Mouse (Mus musculus) liver, postnatal 0 days (tissue): Measurements from ENCODE around the gene Fuz. TPM values are rescaled to one million over a fixed set of nuclear protein-coding genes. Genes with fewer than 3 reads are reported as not detected.
A peak's percentile ranks its signal among the peaks of the same experiment; 100 is the strongest.

Experiments used
- ATAC-seq: fragments of 200-750 bp; cut with Nextera tagmentation; 2 replicates; pipeline ENCODE4 v1.8.0; 2017; ENCODE audit warnings: mild to moderate bottlenecking, moderate library complexity
- DNase-seq: peaks from one replicate; pipeline ENCODE4 v3.0.0-alpha.2; 2016
- H3K27ac ChIP-seq: fragments of 300-500 bp; sonication (generic); 2 replicates; pipeline ENCODE4 v1.5.1; 2014; ENCODE audit warnings: antibody characterized with exemption, moderate library complexity, mild to moderate bottlenecking, low read depth
- H3K27me3 ChIP-seq: fragments of 300-500 bp; sonication (generic); 2 replicates; pipeline ENCODE4 v1.6.1; 2014; ENCODE audit warnings: low read length, control low read depth, mixed read lengths; ENCODE audit not compliant: insufficient read depth
- H3K36me3 ChIP-seq: fragments of 300-500 bp; sonication (generic); replicated peaks from 2 replicates; pipeline ENCODE4 v1.6.1; 2014; ENCODE audit warnings: mild to moderate bottlenecking, control low read depth, low read length, moderate library complexity, mixed read lengths; ENCODE audit not compliant: insufficient read depth
- H3K4me1 ChIP-seq: fragments of 300-500 bp; sonication (generic); 2 replicates; pipeline ENCODE4 v1.6.1; 2014; ENCODE audit warnings: antibody characterized with exemption, mild to moderate bottlenecking, control low read depth; ENCODE audit not compliant: insufficient read depth
- H3K4me2 ChIP-seq: fragments of 300-500 bp; sonication (generic); 2 replicates; pipeline ENCODE4 v1.6.1; 2014; ENCODE audit warnings: low read depth, mild to moderate bottlenecking, low read length, moderate library complexity, mixed read lengths
- H3K4me3 ChIP-seq: fragments of 300-500 bp; sonication (generic); 2 replicates; pipeline ENCODE4 v1.5.1; 2014; ENCODE audit warnings: low read depth, low read length
- H3K9ac ChIP-seq: fragments of 300-500 bp; sonication (generic); replicated peaks from 2 replicates; pipeline ENCODE4 v1.6.1; 2014; ENCODE audit warnings: mild to moderate bottlenecking, moderate library complexity
- H3K9me3 ChIP-seq: fragments of 300-500 bp; sonication (generic); 2 replicates; pipeline ENCODE4 v1.6.1; 2016; ENCODE audit warnings: mild to moderate bottlenecking, control low read depth, low read length, mixed read lengths
- CTCF ChIP-seq: sonication (generic); IDR thresholded peaks from 2 replicates; pipeline ENCODE4 v1.5.1; 2016; ENCODE audit warnings: antibody characterized with exemption, low read depth
- EP300 ChIP-seq: IDR thresholded peaks from 2 replicates; pipeline ENCODE4 v1.6.1; 2016; ENCODE audit warnings: antibody characterized with exemption, low read depth, mild to moderate bottlenecking
- WGBS: fragments of 180-500 bp; shearing (Covaris S2); extraction: QIAGEN DNeasy Blood & Tissue Kit; methylation state at CpG from one replicate; pipeline ENCODE4 v1.1.7; 2014; ENCODE audit not compliant: insufficient replicate concordance; 5-methylcytosine and 5-hydroxymethylcytosine counted together
- microRNA counts: library from miRNA; unstranded; fragments of <30 nt; microRNA quantifications from one replicate; lab custom pipeline; 2015
- microRNA-seq: library from miRNA; unstranded; fragments of <30 nt; microRNA quantifications from one replicate; pipeline ENCODE4, GENCODE M21; 2016
- polyA plus RNA-seq: library from polyadenylated mRNA; unstranded; fragments of >200 nt; fragmentation: Nextera tagmentation; extraction: Ambion mirVana; gene quantifications from 2 replicates; pipeline ENCODE4 v1.2.1, GENCODE M21; 2015

Gene Fuz
- polyA plus RNA-seq, 1 experiment from 2014 or later, result 4.4 TPM

DNA sequence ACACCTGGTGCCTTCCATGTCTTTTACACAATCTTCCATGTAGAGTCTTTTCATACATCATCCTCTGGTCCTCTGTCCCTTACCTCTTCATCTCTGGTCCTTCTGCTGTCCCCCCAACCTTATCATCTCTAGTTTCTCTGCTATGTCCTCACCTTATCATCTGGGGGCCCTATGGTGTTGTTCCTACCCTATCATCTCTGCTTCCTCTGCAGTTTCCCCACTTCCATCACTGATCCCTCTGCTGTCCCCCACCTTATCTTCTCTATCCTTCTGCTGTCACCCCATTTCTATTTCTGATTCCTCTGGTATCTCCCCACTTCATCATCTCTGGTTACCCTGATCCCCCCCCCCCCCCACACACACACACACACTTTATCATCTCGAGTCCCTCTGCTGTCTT is 32.7 kb downstream of the Fuz start:
- H3K9me3 ChIP-seq, result no peaks in the 10 kb centered on the region
- no peak for ATAC-seq
- no peaks in the 10 kb centered on the region for H3K27me3 ChIP-seq
- no peak for DNase-seq
- peak overlapping the region; percentile 90; the same call in 1 of the 2 replicates for H3K27ac ChIP-seq
- WGBS, result 0% methylated on average over 1 of the region's 1 CpGs
- peak overlapping the region; percentile 86 for H3K4me2 ChIP-seq
- peak overlapping the region; percentile 93 for H3K9ac ChIP-seq
- H3K36me3 ChIP-seq, result peaks cover 18% of the 10 kb centered on the region
- peaks cover 19% of the 10 kb centered on the region for H3K4me1 ChIP-seq
- peak overlapping the region; percentile 99 for H3K4me3 ChIP-seq
- TF ChIP-seq CTCF (no peak), EP300 (peak; percentile 78)

DNA sequence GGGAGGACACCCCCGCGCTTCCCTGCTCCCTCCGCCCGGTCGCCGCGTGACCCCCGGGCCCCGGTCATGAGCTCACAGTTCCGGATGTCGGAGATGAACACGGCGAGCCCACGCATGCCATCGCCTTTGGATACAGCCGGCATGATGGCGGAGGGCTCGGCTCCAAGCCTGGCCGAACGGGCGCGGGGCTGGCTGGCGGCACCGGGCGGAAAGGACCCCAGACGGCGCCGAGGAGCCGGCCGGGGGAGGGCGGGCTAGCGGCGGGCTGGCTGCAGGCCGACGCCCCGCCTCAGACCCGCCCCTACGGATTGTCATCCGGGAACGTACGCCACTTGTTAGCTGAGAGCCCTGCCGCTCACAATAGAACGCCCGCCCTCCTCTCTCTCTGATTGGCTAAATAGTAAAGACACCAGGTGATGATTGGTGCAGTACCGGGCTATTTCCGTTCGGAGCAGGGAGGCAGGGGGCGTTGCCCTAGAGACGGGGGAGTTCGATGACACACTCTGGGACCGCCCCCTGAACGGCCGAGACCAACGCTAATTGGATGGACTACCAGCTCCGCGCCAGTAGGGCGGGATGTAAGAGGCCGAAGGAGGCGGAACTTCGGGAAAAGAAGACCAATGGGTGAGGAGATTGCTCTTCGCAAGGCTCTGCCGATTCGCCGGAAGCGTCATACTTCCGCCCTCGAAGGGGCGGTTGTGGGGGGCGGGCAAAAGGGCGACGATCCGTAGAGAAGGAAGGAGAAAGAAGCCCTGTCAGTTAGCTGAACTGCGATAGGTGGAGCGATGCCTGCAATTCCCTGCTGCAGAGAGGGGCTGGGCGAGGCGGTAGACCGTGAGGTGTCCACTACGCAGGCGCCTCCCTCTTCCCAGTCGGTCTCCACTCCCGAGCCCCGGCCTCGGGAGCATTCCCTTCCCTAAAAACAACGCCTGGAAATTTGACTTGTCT is 33.6 kb downstream of the Fuz start, which contains the start of gene Ap2a1:
TSS of gene Ap2a1 (minus strand) at position 293 of the 948 bp plus-strand sequence.
- H3K27ac ChIP-seq, result peak within 1 kb of the TSS; percentile 90
- H3K4me1 ChIP-seq, result peaks cover 19% of the 10 kb centered on the region
- H3K9me3 ChIP-seq, result no peaks in the 10 kb centered on the region
- 1% methylated on average over 81 of the region's 84 CpGs for WGBS
- DNase-seq (peak; percentile 100), ATAC-seq (peak; percentile 97)
- H3K36me3 ChIP-seq, result peaks cover 13% of the 10 kb centered on the region
- peak within 1 kb of the TSS; percentile 93 for H3K9ac ChIP-seq
- TF ChIP-seq EP300, result peak; percentile 62
- TF ChIP-seq CTCF, result no peak; the same call in 1 of the 2 replicates
- H3K27me3 ChIP-seq, result no peaks in the 10 kb centered on the region
- peak within 1 kb of the TSS; percentile 99 for H3K4me3 ChIP-seq
- H3K4me2 ChIP-seq, result peak within 1 kb of the TSS; percentile 86

DNA sequence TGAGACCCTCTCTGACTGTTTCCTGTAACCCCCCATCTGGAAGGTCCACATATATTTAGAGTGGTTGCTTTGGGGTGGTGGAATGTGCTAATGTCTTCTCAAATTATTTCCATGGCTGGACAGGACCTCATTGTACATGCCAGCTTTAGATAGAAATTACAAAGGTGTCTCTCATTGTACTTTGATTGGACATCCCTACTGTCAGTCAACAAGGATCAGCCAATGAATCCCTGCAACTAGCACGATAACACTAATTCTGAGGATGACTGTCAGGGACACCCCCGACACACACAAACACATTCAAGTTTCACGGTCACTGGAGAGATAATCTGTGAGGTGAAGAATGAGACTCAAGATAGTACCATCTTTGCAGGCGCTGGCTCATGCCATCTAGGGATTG is 42.8 kb downstream of the Fuz start:
- H3K4me2 ChIP-seq, result no peak overlapping the region
- no peaks in the 10 kb centered on the region for H3K27me3 ChIP-seq
- no peaks in the 10 kb centered on the region for H3K36me3 ChIP-seq
- no peak for DNase-seq
- TF ChIP-seq EP300 (no peak), CTCF (no peak)
- ATAC-seq, result no peak
- H3K27ac ChIP-seq, result no peak overlapping the region
- WGBS, result 81% methylated on average over 4 of the region's 4 CpGs
- no peak overlapping the region for H3K4me3 ChIP-seq
- no peak overlapping the region for H3K9ac ChIP-seq
- H3K4me1 ChIP-seq, result no peaks in the 10 kb centered on the region
- 0 out of 2 replicates have a peak, but pooled peaks cover 5% of the 10 kb centered on the region for H3K9me3 ChIP-seq

DNA sequence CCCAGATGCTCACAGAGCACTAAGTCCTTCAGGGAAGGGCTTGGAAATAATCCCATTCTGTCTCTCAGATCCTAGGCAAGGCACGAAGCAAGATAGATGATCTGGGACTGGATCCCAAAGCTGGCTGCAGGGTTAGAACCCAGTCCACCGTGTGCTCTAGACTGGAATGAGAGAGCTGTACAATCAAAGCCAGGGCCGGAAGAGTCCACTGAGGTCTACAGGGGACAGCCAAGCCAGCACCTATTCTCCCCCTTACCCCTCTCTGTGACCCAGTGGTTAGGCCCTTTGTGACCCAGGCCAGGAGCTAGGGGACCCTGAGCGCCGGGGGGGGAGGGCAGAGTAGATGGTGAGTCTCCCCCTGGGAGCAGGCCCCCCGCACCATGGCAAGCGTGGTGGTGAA is 47.0 kb downstream of the Fuz start, which contains the start of gene Tsks:
TSS of gene Tsks (plus strand) at position 301 of the 400 bp plus-strand sequence.
- Histone ChIP-seq H3K9me3 (no peaks in the 10 kb centered on the region), H3K36me3 (no peaks in the 10 kb centered on the region), H3K4me3 (no peak within 1 kb of the TSS), H3K4me2 (no peak within 1 kb of the TSS), H3K27me3 (no peaks in the 10 kb centered on the region), H3K9ac (no peak within 1 kb of the TSS; the same call in 1 of the 2 replicates), H3K27ac (no peak within 1 kb of the TSS), H3K4me1 (no peaks in the 10 kb centered on the region)
- WGBS, result 77% methylated on average over 7 of the region's 7 CpGs
- no peak for DNase-seq
- TF ChIP-seq CTCF (no peak), EP300 (no peak)
- no peak for ATAC-seq

DNA sequence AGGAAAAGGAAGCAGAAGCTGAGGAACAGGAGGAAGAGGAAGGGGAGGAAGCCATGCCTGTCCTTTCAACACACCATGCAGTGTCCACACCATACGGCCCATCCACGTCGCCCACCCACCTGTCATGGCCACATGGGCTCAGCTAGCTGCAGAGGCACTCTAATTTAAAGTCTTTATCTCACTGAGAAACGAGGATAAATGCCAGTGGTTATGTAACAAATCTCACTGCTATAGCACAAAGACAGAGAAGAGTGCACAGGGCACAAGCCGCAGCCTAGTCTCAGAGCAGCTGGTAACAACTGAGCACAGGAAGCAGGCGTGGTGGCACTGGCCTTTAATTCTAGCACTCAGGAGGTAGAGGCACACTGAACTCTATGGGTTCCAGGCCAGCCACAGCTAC is 54.0 kb downstream of the Fuz start:
- TF ChIP-seq CTCF (no peak), EP300 (no peak)
- H3K4me2 ChIP-seq, result no peak overlapping the region
- no peaks in the 10 kb centered on the region for H3K9me3 ChIP-seq
- peaks cover 16% of the 10 kb centered on the region for H3K4me1 ChIP-seq
- no peak overlapping the region for H3K9ac ChIP-seq
- H3K27me3 ChIP-seq, result peaks cover 21% of the 10 kb centered on the region
- H3K36me3 ChIP-seq, result no peaks in the 10 kb centered on the region
- no peak for ATAC-seq
- no peak for DNase-seq
- H3K27ac ChIP-seq, result no peak overlapping the region
- H3K4me3 ChIP-seq, result no peak overlapping the region
- 46% methylated on average over 6 of the region's 6 CpGs for whole genome bisulfite sequencing

DNA sequence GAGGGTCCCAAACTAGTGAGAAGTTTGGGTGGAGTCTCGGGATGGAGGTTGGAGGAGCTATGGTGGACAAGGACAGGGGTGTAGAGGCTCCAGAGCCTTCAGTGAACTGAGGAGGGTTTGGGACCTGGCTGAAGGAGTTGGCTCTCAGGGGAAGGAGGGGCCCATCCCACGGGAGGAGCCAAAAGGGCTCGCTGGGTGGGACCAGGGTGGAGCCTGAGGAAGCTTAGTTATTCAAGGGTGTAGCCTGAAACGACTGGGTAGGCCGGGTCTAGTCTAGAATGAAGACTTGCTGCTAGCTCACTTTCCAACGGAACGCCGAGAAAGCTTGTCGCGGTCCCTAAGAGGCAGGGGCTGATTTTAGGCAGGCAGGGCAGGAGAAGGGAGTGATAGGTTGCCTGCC is 56.1 kb downstream of the Fuz start:
- peak; percentile 55 for ATAC-seq
- Histone ChIP-seq H3K4me3 (peak overlapping the region; percentile 60), H3K9me3 (no peaks in the 10 kb centered on the region), H3K4me1 (peaks cover 16% of the 10 kb centered on the region), H3K27me3 (peaks cover 21% of the 10 kb centered on the region), H3K27ac (no peak overlapping the region), H3K36me3 (no peaks in the 10 kb centered on the region), H3K4me2 (peak overlapping the region; percentile 97), H3K9ac (no peak overlapping the region)
- TF ChIP-seq CTCF (no peak), EP300 (no peak)
- 2% methylated on average over 10 of the region's 10 CpGs for WGBS
- peak; percentile 71 for DNase-seq

MicroRNA genes within 50 kb of the gene (microRNA counts, 519-probe panel; counts per million panel counts)
- microRNA mmu-miR-707 (lab: Ali Mortazavi, UCI), result not detected

Small RNA genes lying within 50 kb of the gene (microRNA-seq; reads per million reads assigned to microRNA genes)
- gene Mir707, result not detected

Other genes with a start within 250 kb of the Fuz start
- 1.5 and 2.1 TPM in 2 replicates for gene Myh14, start 225.2 kb upstream of the Fuz start, polyA plus RNA-seq
- gene Izumo2, start 187.3 kb upstream of the Fuz start, polyA plus RNA-seq, result not detected in 2 replicates
- 19.1 and 19.3 TPM in 2 replicates for gene Vrk3, start 147.7 kb upstream of the Fuz start, polyA plus RNA-seq
- gene Zfp473, start 145.0 kb upstream of the Fuz start, polyA plus RNA-seq, result 0.14 and 0.24 TPM in 2 replicates
- 19.6 and 21.4 TPM in 2 replicates for gene Nup62, start 80.0 kb upstream of the Fuz start, polyA plus RNA-seq
- 0.83 and 1.0 TPM in 2 replicates for gene Il4i1, start 79.7 kb upstream of the Fuz start, polyA plus RNA-seq
- gene Atf5, start 79.4 kb upstream of the Fuz start, polyA plus RNA-seq, result 66.6 and 72.5 TPM in 2 replicates
- gene Akt1s1, start 47.1 kb upstream of the Fuz start, polyA plus RNA-seq, result 36.9 and 38.6 TPM in 2 replicates
- 28.2 and 30.5 TPM in 2 replicates for gene Tbc1d17, start 47.0 kb upstream of the Fuz start, polyA plus RNA-seq
- 25.6 and 27.9 TPM in 2 replicates for gene Pnkp, start 38.9 kb upstream of the Fuz start, polyA plus RNA-seq
- 43.5 and 49.8 TPM in 2 replicates for gene Ptov1, start 26.3 kb upstream of the Fuz start, polyA plus RNA-seq
- 35.6 and 37.7 TPM in 2 replicates for gene Med25, start 3.4 kb upstream of the Fuz start, polyA plus RNA-seq
- 25.6 and 29.5 TPM in 2 replicates for gene Ap2a1, start 33.4 kb downstream of the Fuz start, polyA plus RNA-seq
- gene Tsks, start 47.1 kb downstream of the Fuz start, polyA plus RNA-seq, result 0.06 TPM in 1 of 2 replicates, not detected in the other
- gene Cpt1c, start 78.8 kb downstream of the Fuz start, polyA plus RNA-seq, result 0.98 and 1.1 TPM in 2 replicates
- gene Prmt1, start 90.5 kb downstream of the Fuz start, polyA plus RNA-seq, result 73.2 and 76.8 TPM in 2 replicates
- 35.9 and 38.0 TPM in 2 replicates for gene Irf3, start 101.6 kb downstream of the Fuz start, polyA plus RNA-seq
- 11.7 and 13.1 TPM in 2 replicates for gene Bcl2l12, start 102.6 kb downstream of the Fuz start, polyA plus RNA-seq
- gene Scaf1, start 120.3 kb downstream of the Fuz start, polyA plus RNA-seq, result 7.5 and 8.1 TPM in 2 replicates
- 25.4 and 31.4 TPM in 2 replicates for gene Rras, start 121.9 kb downstream of the Fuz start, polyA plus RNA-seq
- gene Prr12, start 156.8 kb downstream of the Fuz start, polyA plus RNA-seq, result 1.6 and 1.7 TPM in 2 replicates
- gene Nosip, start 166.3 kb downstream of the Fuz start, polyA plus RNA-seq, result 22.2 and 22.6 TPM in 2 replicates
- gene Prrg2, start 166.6 kb downstream of the Fuz start, polyA plus RNA-seq, result 19.7 and 20.4 TPM in 2 replicates
- gene Rcn3, start 196.1 kb downstream of the Fuz start, polyA plus RNA-seq, result 17.1 and 17.9 TPM in 2 replicates
- 150 and 154 TPM in 2 replicates for gene Fcgrt, start 207.8 kb downstream of the Fuz start, polyA plus RNA-seq
- gene Rps11, start 228.4 kb downstream of the Fuz start, polyA plus RNA-seq, result 681 and 696 TPM in 2 replicates
- 938 and 993 TPM in 2 replicates for gene Rpl13a, start 232.7 kb downstream of the Fuz start, polyA plus RNA-seq
- gene Gm45713, start 240.2 kb downstream of the Fuz start, polyA plus RNA-seq, result 0.27 and 0.70 TPM in 2 replicates
- gene Flt3l, start 240.4 kb downstream of the Fuz start, polyA plus RNA-seq, result 2.0 and 2.3 TPM in 2 replicates